Mouse (Mus musculus): ENCODE data around the gene Zbtb39. TPM values are rescaled to one million over a fixed set of nuclear protein-coding genes. Genes with fewer than 3 reads are reported as not detected.
"Not testable (repeated sequence)": the region's sequence is repeated elsewhere in the genome, so short reads cannot be mapped to it uniquely, and the experiment has no call there.

Zbtb39 gene
- polyA plus RNA-seq, 1 experiment from 2014 or later, result 4.8 TPM

GRCm38 (mm10) chr10:127755770-127756468, 16.6 kb downstream of the Zbtb39 start:
- no peaks in the 10 kb centered on the region for H3K36me3 ChIP-seq
- ATAC-seq (ENCODE audit: insufficient number of reproducible peaks, insufficient read depth, low FRiP score, low TSS enrichment), result no peak
- peak overlapping the region; percentile 37 for H3K4me2 ChIP-seq (replicated peaks)
- no peak overlapping the region for H3K9ac ChIP-seq
- no peaks in the 10 kb centered on the region for H3K27me3 ChIP-seq
- WGBS, result 47% methylated on average over 18 of the region's 18 CpGs
- H3K4me1 ChIP-seq, result no peaks in the 10 kb centered on the region
- no peaks in the 10 kb centered on the region for H3K9me3 ChIP-seq
- H3K27ac ChIP-seq, result no peak overlapping the region
- 0 out of 2 replicates have a peak overlapping the region, but pooled peaks have one; percentile 8 for H3K4me3 ChIP-seq

- Histone ChIP-seq H3K4me2 (replicated peaks) (no peak within 1 kb of the TSS), H3K4me1 (no peaks in the 10 kb centered on the region), H3K27ac (no peak within 1 kb of the TSS), H3K9me3 (no peaks in the 10 kb centered on the region), H3K9ac (no peak within 1 kb of the TSS), H3K4me3 (no peak within 1 kb of the TSS), H3K36me3 (no peaks in the 10 kb centered on the region), H3K27me3 (no peaks in the 10 kb centered on the region)
- ATAC-seq (ENCODE audit: insufficient number of reproducible peaks, insufficient read depth, low FRiP score, low TSS enrichment), result no peak
- WGBS, result 70% methylated on average over 9 of the region's 9 CpGs
Measured at GRCm38 (mm10) chr10:127759181-127760110, 20.1 kb downstream of the Zbtb39 start, which contains the start of the genes Rdh1 and Rdh16f1. Rdh1 (plus strand) TSS chr10:127759721. Rdh16f1 (plus strand) TSS chr10:127759787.

DNA sequence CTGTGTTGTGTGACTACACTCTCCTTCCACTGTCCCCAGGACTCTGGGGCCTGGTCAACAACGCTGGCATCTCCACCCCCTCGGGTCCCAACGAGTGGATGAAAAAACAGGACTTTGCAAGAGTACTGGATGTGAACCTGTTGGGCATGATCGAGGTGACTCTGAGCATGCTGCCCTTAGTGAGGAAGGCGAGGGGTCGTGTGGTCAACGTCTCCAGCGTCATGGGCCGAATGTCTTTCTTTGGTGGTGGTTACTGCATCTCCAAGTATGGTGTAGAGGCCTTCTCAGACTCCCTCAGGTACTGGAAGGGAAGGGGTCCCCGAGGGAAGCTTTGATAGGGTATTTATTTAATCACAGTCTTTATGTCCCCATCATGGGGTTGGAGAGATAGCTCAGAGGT, 23.6 kb downstream of the Zbtb39 start:
- H3K9ac ChIP-seq; H3K4me1 ChIP-seq; H3K4me2 ChIP-seq (replicated peaks); H3K27ac ChIP-seq; H3K9me3 ChIP-seq; H3K27me3 ChIP-seq; H3K4me3 ChIP-seq; H3K36me3 ChIP-seq; ATAC-seq (ENCODE audit: insufficient number of reproducible peaks, insufficient read depth, low FRiP score, low TSS enrichment): not testable (repeated sequence)
- 86% methylated on average over 10 of the region's 10 CpGs for WGBS

- H3K4me3 ChIP-seq, result no peak overlapping the region
- no peaks in the 10 kb centered on the region for H3K36me3 ChIP-seq
- no peak overlapping the region for H3K4me2 ChIP-seq (replicated peaks)
- no peaks in the 10 kb centered on the region for H3K9me3 ChIP-seq
- 63% methylated on average over 12 of the region's 12 CpGs for WGBS
- H3K27me3 ChIP-seq, result no peaks in the 10 kb centered on the region
- H3K9ac ChIP-seq, result no peak overlapping the region
- no peak for ATAC-seq (ENCODE audit: insufficient number of reproducible peaks, insufficient read depth, low FRiP score, low TSS enrichment)
- H3K4me1 ChIP-seq, result no peaks in the 10 kb centered on the region
- no peak overlapping the region for H3K27ac ChIP-seq
Measured at GRCm38 (mm10) chr10:127763914-127764680, 24.8 kb downstream of the Zbtb39 start.

DNA sequence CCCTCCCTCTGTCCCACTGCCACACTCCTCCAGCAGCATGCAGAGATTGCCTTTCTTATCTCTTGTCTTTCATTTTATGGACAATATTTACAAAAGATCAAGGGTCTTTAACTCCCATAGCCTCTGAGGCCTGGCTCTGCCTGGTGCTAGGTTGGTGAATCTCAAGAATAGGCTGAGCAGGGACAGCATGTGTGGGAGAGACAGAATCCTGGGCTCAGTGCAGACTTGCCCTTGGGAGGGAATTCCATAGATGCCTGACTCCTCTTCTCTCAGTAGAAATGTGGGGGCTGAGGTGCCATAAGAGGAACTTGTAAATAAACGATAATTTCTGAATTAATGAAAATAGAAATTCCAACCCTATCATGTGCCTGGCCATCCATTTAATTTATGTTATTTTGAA, 27.2 kb downstream of the Zbtb39 start:
- ATAC-seq (ENCODE audit: insufficient number of reproducible peaks, insufficient read depth, low FRiP score, low TSS enrichment), result no peak
- Histone ChIP-seq H3K27me3 (no peaks in the 10 kb centered on the region), H3K9me3 (no peaks in the 10 kb centered on the region), H3K4me2 (replicated peaks) (no peak overlapping the region), H3K4me3 (no peak overlapping the region), H3K27ac (no peak overlapping the region), H3K4me1 (no peaks in the 10 kb centered on the region), H3K36me3 (no peaks in the 10 kb centered on the region), H3K9ac (no peak overlapping the region)
- WGBS, result 90% methylated on average over 1 of the region's 1 CpGs

GRCm38 (mm10) chr10:127776011-127776410, 36.7 kb downstream of the Zbtb39 start, which contains the start of gene Rdh9:
Rdh9 (plus strand) TSS chr10:127776386.
- Histone ChIP-seq H3K27ac (no peak within 1 kb of the TSS), H3K9me3 (no peaks in the 10 kb centered on the region), H3K27me3 (no peaks in the 10 kb centered on the region), H3K4me2 (replicated peaks) (no peak within 1 kb of the TSS), H3K4me3 (no peak within 1 kb of the TSS), H3K36me3 (no peaks in the 10 kb centered on the region), H3K4me1 (no peaks in the 10 kb centered on the region), H3K9ac (no peak within 1 kb of the TSS)
- no peak for ATAC-seq (ENCODE audit: insufficient number of reproducible peaks, insufficient read depth, low FRiP score, low TSS enrichment)
- 77% methylated on average over 2 of the region's 2 CpGs for WGBS

- WGBS, result 95% methylated on average over 17 of the region's 17 CpGs
- not testable (repeated sequence) for ATAC-seq (ENCODE audit: insufficient number of reproducible peaks, insufficient read depth, low FRiP score, low TSS enrichment)
Measured at GRCm38 (mm10) chr10:127782321-127782720, 43.0 kb downstream of the Zbtb39 start.

GRCm38 (mm10) chr10:127785411-127785810, 46.1 kb downstream of the Zbtb39 start:
- H3K4me1 ChIP-seq; H3K9ac ChIP-seq; H3K27me3 ChIP-seq; H3K4me2 ChIP-seq (replicated peaks); ATAC-seq (ENCODE audit: insufficient number of reproducible peaks, insufficient read depth, low FRiP score, low TSS enrichment); H3K4me3 ChIP-seq; H3K9me3 ChIP-seq; H3K36me3 ChIP-seq; H3K27ac ChIP-seq: not testable (repeated sequence)
- WGBS, result 80% methylated on average over 1 of the region's 1 CpGs

More at GRCm38 (mm10) chr10:127782321-127782720, 43.0 kb downstream of the Zbtb39 start:
- not testable (repeated sequence) for H3K9me3 ChIP-seq; H3K27me3 ChIP-seq; H3K27ac ChIP-seq; H3K4me1 ChIP-seq; H3K4me2 ChIP-seq (replicated peaks); H3K9ac ChIP-seq; H3K36me3 ChIP-seq; H3K4me3 ChIP-seq

Other genes with a start within 250 kb of the Zbtb39 start
- 5.9 and 7.9 TPM in 2 replicates for gene Stac3, start 237.9 kb upstream of the Zbtb39 start, polyA plus RNA-seq (2016; fragmentation: Nextera tagmentation; extraction: Ambion mirVana)
- 2.9 and 3.4 TPM in 2 replicates for gene Ndufa4l2, start 224.6 kb upstream of the Zbtb39 start, polyA plus RNA-seq (2016; fragmentation: Nextera tagmentation; extraction: Ambion mirVana)
- gene Shmt2, start 217.1 kb upstream of the Zbtb39 start, polyA plus RNA-seq (2016; fragmentation: Nextera tagmentation; extraction: Ambion mirVana), result 82.4 and 88.2 TPM in 2 replicates
- 6.5 and 8.0 TPM in 2 replicates for gene Nxph4, start 205.0 kb upstream of the Zbtb39 start, polyA plus RNA-seq (2016; fragmentation: Nextera tagmentation; extraction: Ambion mirVana)
- 115 TPM in 2 replicates for gene Lrp1, start 118.4 kb upstream of the Zbtb39 start, polyA plus RNA-seq (2016; fragmentation: Nextera tagmentation; extraction: Ambion mirVana)
- 13.0 and 13.3 TPM in 2 replicates for gene Stat6, start 96.6 kb upstream of the Zbtb39 start, polyA plus RNA-seq (2016; fragmentation: Nextera tagmentation; extraction: Ambion mirVana)
- gene Nemp1, start 72.6 kb upstream of the Zbtb39 start, polyA plus RNA-seq (2016; fragmentation: Nextera tagmentation; extraction: Ambion mirVana), result 9.0 and 11.9 TPM in 2 replicates
- 18.8 and 19.5 TPM in 2 replicates for gene Nab2, start 71.0 kb upstream of the Zbtb39 start, polyA plus RNA-seq (2016; fragmentation: Nextera tagmentation; extraction: Ambion mirVana)
- 0.20 and 0.58 TPM in 2 replicates for gene Myo1a, start 34.4 kb upstream of the Zbtb39 start, polyA plus RNA-seq (2016; fragmentation: Nextera tagmentation; extraction: Ambion mirVana)
- 1.2 and 2.1 TPM in 2 replicates for gene Tac2, start 15.1 kb upstream of the Zbtb39 start, polyA plus RNA-seq (2016; fragmentation: Nextera tagmentation; extraction: Ambion mirVana)
- 0.48 and 0.70 TPM in 2 replicates for gene Gpr182, start 12.2 kb downstream of the Zbtb39 start, polyA plus RNA-seq (2016; fragmentation: Nextera tagmentation; extraction: Ambion mirVana)
- gene Rdh1, start 20.2 kb downstream of the Zbtb39 start, polyA plus RNA-seq (2016; fragmentation: Nextera tagmentation; extraction: Ambion mirVana), result not detected in 2 replicates
- gene Rdh16f1, start 20.2 kb downstream of the Zbtb39 start, polyA plus RNA-seq (2016; fragmentation: Nextera tagmentation; extraction: Ambion mirVana), result 0.09 TPM in 1 of 2 replicates, not detected in the other
- gene Rdh9, start 36.8 kb downstream of the Zbtb39 start, polyA plus RNA-seq (2016; fragmentation: Nextera tagmentation; extraction: Ambion mirVana), result 0.09 TPM in 1 of 2 replicates, not detected in the other
- not detected in 2 replicates for gene Rdh16, start 61.6 kb downstream of the Zbtb39 start, polyA plus RNA-seq (2016; fragmentation: Nextera tagmentation; extraction: Ambion mirVana)
- not detected in 2 replicates for gene Rdh19, start 110.4 kb downstream of the Zbtb39 start, polyA plus RNA-seq (2016; fragmentation: Nextera tagmentation; extraction: Ambion mirVana)
- gene Rdh16f2, start 126.9 kb downstream of the Zbtb39 start, polyA plus RNA-seq (2016; fragmentation: Nextera tagmentation; extraction: Ambion mirVana), result not detected in 2 replicates
- not detected in 2 replicates for gene Rdh7, start 149.3 kb downstream of the Zbtb39 start, polyA plus RNA-seq (2016; fragmentation: Nextera tagmentation; extraction: Ambion mirVana)
- not detected in 2 replicates for gene Sdr9c7, start 159.0 kb downstream of the Zbtb39 start, polyA plus RNA-seq (2016; fragmentation: Nextera tagmentation; extraction: Ambion mirVana)